Mouse (Mus musculus) cerebellum, adult 9-10 months (tissue): ENCODE results near the gene Gm42791.
A peak's percentile ranks its signal among the peaks of the same experiment; 100 is the strongest.

Source experiments
- DNase-seq: peaks from one replicate; pipeline ENCODE4 v3.0.0; 2022

The Gm42791 gene

DNA sequence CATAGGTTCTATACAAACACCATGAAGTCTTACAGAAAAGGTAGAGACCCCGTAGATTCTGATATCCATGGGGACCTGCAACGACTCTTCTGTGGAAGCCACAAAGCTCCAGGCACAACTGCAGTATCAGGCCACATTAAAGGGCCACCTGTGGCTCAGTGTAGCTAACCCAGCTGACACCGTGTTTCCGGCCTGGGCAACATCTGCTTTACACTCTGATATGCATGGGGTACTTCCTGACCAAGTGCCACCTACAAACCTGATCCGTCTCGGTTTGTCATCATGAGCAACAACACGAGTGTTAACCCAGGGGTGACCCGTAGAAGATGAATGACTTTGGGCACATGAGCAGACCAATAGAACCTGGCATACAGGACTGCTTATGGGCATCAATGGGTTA lies 18.1 kb downstream of the Gm42791 start:
- no peak for DNase-seq

DNA sequence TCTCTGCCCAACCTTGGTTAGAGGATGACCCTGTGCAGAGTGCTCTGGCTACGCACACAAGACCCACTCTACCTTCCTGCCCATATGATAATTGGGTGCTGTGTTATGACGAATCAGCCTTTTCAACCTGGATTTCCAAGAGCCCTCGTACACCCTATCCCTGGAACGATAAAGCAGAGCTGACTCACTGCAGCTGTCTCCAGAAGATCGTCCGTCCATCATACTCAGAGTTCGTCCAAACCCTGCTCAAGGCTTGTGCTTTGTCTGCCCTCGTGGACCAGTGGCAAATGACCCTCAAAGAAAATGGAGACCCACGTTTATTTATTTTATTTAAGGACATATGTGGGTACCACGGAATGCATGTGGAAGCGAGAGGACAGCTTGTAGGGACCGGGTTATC lies 19.9 kb downstream of the Gm42791 start:
- DNase-seq, result no peak

DNA sequence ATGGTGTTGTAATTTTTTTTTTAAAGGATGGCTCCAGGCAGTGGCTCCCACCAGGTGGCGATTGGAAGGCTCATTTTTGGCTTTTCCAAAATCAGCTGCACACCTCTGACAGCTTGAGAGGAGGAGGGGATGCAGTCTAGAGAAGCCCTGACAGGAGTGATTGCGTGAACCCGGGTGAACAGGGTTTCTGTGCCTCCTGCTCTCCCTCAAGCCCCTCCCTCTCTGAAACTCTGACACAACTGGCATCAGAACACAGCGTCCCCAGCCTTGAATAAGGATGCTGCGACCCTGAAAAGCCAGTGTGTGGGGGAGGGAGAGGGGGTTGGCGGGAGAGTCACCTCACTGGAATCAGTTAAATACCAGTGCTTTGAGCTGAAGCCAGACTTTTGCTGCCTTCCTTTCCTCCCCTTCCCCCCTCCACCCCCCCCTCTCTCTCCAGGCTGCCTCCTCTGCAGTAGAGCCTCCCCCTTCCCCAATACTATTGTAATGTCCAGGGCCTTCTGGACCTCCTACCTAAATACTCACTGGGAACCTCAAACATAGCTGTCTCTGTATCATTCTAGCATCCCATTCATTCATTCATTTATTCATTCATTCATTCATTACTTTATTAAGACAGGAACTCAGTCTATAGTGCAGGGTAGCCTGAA lies 21.8 kb downstream of the Gm42791 start:
- no peak for DNase-seq

DNA sequence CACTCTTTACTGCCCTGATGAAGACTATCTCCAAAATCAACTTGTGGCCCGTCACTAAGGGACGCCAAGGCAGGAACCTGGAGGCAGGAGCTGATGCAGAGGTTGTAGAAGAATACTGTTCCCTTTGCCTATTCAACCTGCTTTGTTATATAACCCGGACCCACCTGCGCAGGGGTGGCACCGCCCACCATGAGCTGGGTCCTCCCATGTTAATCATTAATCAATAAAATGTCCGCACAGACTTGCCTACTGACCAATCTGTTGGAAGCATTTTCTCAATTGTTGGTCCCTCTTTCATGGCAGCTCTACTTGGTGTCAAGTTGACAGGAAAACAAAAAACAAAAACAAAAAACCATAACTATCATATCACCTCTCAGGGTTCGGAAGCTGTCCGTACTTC lies 22.8 kb downstream of the Gm42791 start:
- DNase-seq, result no peak

DNA sequence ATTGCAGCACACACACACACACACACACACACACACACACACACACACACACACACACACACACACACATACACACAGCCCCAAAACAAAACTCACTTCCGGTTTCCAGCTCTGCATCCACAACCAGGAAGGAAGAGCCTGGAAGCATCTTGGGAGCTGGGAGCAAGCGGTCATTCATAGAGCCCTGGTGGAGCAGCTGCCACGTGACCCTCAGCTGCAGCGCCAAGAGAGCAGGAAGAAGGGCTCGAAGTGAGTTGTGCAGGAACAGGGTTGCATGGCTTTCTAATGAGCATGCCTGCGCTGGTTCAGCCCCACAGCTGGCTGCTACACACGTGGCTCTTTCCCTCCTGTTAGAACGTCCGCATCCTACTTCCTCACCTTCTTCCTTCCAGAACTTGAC lies 25.3 kb downstream of the Gm42791 start:
- DNase-seq, result no peak

DNA sequence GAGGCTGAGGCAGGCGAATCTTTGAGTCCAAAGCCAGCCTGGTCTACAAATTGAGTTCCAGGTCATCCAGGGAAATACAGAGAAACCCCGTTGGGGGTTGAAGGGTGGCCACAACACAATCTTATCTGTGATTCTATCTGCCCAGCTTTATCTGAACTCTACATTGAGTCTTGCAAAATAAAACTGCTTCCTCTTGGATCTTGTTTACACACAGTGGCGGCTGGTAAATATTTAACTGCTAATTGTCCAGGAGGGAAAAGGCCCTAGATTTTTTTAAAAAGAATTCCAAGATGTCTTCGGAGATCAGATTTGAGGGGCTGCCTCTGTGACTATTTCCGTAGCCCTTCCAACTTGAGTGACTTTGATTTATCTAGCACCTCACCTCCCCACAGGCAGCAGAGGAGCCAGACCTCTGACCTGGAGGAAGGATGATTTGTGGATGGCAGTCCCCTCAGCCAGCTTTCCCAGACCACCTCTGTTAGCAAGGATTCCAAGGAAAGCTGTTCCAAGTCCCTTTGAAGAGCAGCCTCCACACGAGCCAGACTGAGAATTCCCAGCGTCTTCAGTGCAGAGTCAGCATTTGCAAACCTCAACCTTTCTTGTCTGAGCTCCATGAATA lies 25.9 kb downstream of the Gm42791 start:
- DNase-seq, result no peak

DNA sequence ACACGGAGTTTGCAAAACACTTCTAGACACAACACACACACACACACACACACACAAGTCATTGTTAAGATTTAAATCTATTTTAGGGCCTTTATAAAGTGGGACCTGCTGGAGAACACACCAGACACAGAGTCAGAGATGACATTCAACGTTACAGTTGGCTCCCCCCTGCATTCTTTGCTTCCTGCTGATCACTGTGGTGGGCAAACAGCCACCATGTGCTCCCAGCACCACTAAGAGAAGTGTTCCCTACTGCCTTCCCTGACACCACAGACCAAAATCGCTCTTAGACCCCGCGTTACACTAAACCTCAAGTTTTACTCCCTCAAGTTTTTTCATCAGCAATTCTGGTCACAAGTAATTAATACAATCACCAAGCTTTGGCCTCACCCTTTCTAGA lies 26.8 kb downstream of the Gm42791 start:
- DNase-seq, result no peak

DNA sequence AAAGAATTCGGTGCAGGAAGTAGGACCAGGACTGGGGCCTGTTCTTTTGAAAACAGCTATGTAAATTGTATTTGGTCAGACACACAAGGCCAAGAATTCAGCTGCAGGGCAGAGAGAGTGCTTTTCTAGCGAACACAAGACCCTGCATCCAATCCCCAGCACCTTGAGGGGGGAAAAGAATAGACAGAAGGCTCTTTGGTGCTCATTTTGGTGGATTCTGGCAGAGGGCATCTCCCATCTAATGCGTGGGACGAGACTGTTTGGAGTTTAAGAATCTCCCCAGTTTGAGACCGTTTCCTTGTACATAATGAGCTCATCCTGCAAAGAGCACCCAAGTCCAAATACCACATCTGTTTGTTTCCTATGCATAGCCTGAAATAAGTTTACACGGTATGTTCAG lies 28.6 kb downstream of the Gm42791 start:
- DNase-seq, result no peak

DNA sequence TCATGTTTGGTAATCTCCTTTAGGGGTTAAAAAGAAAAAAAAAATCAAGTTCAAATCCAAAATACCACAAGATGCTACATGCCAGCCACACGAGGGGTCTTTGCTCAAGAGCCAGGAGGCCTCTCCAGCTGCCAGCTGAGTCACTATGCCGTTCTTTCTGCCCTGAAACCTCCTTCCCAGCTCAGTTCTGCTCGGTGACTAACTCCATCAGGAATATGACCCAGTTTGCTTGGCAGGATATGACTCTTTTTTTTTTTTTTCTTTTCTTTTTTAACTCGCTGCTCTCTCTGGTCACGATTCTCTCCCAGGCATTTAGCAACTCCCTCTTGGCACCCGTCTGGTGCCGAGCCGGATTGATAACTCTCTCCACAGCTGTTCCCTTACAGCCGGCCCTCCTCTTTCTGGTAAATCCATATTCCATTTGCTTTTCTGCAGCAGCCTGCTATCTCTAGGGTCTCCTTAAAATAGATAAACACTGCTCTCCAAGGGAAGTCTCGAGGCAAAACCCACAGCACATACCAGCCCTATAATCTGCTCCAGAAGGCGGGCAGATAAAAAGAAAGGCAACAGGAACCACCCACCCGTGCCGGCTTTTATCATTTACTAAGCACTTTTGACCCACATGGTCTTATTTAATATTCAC lies 29.1 kb downstream of the Gm42791 start:
- DNase-seq, result no peak

DNA sequence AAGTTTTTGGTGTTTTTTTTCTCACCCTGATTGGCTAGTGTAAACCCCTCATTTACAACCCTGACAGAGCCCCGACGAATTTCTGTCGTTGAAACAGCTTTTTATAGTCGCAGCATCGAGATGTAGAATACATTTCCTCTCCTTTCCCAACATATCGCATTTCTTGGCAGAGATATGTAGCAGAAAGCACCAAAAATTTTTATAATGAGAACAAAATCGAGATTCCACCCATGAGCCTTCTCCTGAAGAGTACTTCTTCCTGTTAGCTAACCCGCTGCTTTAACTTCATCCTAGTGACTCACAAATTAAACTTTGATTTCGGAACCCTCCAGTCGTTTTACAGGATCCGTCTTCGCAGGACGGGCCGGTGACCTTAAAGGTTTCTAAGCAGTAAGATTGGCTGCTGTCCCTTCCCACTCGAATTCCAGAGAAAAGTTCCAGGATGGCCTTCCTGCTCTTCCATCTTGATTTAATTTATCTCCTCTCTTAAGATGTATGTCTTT lies 29.8 kb downstream of the Gm42791 start:
- no peak for DNase-seq

DNA sequence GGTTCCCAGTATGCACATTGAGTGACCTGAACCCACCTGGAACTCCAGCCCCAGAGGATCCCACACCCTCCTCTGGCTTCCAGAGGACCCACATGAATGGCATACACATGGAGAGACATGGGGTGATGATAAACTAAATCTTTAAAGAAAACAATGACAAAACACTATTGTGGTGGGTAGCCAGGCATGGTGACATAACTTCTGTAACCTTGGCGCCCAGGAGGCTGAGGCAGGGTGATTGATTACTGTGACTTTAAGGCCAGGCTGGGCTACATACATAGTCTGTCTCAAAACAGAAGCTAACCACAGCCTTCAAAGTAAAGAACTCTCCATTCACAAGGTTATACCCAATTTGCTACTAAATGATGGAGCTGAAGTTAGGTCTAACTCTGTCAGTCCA lies 30.7 kb downstream of the Gm42791 start:
- no peak for DNase-seq

DNA sequence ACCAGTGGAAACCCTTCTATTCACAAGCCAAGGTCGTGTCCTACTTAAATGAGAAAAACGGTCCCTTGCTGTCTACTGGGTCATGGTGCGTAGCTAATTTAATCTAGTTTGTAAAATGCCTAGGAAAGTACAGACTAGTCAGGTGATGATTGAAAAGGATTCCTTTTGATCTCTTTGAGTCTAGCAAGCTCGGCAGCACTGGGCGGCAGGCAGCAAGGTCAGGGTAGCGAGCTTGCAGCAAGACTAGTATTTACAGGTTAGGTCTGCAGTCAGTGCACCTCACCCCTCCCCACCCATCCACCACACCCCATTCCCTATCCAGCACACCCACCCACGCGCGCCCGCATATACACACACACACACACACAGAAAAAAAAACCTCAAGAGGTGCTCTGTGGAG lies 34.7 kb downstream of the Gm42791 start:
- DNase-seq, result no peak

DNA sequence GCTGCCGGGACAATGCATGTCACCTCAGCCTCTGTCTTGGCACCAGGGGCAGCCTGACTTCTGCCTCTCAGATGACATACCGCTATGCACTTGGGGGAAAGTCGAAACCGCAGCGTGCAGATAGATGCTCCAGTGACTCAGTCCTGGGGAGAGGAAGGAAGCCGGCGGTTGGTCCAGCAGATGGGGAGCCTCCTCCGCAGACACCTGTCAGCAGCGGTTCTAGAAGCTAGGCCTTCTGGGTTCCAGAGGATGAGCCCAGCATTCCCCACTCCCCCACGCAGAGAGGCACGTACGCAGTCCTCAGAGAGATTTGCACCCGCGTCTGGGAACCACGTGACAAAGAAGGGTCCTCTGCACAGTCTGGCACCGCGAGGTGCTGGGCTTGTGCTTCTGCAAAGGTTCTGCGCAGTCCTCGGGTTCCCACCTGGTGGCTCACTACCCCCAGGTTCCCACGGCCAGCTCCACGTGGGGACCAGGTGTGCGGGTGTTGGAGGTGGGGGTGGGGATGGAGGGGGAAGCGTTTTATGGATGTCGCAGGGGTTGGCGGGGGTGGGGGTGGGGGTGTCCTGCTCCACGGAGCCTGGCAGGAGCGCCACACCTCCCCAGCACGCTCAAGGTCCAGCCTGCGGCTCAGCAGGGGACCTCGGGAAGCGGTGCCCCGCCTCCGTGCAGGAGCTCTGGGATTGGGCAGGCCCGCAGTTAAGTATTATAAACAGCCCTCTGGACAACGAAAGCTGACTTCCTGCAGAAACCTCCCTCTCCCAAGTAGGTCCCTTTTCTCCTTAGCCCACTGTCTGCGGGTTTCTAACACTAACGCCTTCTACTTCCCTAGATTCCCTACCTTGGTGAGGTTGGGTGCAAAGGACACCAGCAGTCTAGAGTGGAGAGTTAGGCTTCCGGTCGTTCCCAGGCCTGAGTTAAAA lies 35.6 kb downstream of the Gm42791 start:
- DNase-seq, result peak; percentile 71

DNA sequence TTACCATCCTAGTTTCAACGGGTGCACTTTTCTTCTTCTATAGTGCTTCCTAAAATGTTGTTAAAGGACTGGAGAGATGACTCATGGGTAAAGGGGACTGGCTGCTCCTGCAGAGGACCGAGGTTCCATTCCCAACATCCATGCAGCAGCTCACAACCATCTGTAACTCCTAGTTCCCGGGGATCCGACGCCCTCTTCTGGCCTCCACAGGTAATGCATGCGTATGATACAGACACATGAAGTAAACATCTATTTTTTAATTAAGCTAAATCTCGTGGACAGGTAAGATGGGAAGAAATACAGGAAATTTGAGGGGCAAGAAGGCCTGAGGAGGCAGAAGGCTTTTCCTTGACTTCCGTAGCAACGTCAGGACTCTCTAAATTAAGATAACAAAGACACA lies 36.6 kb downstream of the Gm42791 start:
- peak; percentile 44 for DNase-seq

DNA sequence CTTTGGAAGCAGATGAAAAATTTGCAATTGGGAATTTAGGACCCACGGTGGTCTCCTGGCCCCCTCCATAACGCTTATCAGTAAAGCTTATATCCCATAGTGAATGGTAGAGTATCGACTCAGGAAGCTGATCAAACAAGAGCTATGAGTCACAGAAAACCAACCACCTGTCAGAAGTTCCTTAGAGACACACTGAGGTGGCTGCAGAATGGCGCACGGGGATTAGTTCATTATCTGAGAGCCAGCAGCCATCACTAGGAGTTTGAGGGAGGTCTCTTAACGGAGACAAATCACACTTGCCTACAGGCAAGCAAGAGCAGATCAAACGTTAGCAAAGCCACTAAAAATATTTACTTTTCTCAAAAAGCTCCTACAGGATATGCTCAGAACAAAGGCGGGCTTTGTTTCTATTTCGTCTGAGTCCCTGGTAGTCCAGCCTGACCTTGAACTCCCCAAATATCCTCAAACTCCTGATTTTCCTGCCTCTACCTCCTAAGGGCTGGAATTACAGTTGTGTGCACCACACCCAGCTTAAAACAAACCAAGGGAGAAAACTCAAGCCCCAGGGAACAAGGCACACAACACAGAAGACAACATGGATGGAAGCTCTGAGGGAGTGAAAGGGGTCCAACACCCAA lies 37.9 kb downstream of the Gm42791 start:
- no peak for DNase-seq

DNA sequence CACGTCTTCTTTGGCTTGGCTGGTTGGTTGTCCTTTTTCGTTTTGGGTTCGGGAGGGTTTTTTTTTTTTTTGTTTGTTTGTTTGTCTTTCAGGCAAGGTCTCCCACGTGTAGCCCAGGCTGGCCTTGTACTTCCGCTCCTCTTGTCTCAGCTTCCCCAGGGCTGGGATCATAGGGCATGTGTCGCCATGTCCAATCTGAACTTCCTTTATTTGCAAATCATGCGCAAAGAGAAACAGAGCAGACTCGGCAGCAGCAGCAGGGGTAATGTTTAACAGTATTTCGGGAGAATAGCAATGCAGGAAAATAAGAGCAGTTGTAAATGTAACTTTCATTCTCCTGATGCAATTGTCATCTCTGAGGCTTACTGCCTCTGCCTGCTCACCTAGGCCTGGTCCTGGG lies 38.9 kb downstream of the Gm42791 start:
- DNase-seq, result no peak

DNA sequence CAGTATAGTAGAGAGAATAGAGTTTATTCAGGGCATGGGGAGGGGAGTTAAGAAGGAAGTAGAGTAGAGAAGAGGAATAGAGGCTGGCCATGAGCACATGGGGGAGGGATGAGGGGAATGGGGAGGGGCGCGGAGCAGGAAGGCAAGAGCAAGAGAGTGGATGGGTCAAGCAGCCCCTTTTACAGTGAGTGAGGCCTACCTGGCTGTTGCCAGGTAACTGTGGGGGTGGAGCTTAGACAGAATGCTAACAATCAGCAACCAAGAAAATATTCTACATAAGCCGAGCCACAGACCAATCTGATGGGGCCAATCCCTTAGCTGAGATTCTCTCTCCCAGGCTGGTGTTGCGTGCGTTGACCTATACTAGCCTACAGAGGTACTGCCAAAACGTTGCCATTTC lies 39.4 kb downstream of the Gm42791 start:
- no peak for DNase-seq

DNA sequence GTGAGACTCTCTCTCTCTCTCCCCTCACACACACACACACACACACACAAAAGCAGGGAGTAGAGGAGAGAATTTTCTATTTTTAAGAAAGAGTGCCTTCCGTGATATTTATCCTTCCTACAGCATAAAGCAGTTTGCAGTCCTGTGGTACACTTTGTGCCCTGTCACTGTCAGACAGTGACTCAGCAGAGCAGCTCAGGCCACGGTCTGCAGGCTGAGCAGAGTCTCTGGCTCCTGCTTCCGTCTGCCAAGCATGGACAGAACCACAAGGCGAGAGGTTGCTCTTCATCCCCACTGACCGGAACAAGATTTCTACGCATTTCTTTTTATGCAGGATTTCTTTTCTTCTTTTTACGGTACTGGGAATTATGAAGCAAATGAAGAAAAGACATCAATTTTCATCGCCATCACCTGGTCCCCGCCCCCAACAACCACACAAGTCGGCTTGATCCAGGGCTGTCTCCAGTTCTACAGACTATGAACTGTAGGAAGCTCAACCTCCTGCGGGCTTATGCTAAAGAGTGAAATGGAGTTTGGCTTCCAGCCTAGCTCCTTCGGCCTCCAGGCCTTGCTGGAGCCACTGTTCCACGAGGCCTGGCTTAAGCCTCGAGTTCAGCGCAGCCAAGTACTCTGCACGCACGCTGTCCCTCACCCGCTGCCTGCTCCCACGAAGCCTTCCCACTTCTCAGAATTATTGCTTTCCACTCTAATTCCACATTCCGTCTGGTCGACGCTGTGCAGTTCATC lies 40.5 kb downstream of the Gm42791 start:
- no peak for DNase-seq

DNA sequence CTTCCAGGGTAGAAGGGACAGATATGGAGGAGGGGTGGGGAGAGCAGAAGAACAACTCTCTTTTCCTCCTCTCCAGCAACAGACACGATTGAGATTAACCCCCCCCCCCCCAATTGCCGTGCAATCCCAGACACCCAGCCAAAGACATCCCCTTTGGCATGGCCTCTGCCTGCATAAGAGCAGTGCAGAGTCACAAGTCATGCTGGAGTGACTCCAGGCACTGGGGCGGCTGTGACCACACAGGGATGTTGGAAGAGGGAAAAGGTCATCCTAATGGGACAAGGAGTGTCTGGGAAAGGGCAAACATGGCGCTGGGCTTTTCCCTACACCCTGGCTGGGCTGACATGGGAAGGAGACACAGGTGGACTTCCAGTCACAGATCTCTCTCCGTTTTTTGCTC lies 41.8 kb downstream of the Gm42791 start:
- no peak for DNase-seq

DNA sequence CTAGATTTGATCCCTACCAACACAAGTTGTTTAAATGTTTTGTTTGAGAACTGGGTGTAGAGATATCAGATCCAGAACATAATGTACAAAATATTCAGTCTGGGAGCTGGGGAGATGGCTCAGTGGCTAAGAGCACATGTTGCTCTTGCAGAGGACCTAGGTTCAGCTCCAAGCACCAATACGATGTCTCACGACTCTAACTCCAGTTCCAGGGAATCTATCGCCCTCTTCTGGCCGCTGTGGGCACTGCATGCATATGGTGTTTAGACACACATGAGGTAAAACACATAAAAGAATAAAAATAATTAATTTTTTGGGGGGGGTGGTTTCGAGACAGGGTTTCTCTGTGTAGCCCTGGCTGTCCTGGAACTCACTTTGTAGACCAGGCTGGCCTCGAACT lies 42.5 kb downstream of the Gm42791 start:
- no peak for DNase-seq

DNA sequence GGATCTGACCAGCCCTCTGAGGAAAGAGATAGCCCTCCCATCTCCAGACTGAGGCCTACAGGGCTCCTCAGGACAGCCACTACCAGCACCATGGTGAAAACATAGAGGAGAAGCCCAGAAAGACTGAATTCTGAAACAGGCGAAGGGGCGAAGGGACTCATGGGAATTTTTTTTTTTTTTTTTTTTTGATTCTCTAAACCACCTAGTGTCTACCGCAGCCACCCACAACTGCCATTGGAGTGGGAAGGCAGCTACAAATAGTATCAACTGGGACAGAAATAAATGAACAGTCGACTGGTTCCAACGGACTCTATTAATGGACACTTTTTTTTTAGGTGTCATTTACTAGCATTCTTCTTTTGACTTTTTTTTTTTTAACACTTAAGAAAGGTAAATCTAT lies 43.6 kb downstream of the Gm42791 start:
- no peak for DNase-seq

DNA sequence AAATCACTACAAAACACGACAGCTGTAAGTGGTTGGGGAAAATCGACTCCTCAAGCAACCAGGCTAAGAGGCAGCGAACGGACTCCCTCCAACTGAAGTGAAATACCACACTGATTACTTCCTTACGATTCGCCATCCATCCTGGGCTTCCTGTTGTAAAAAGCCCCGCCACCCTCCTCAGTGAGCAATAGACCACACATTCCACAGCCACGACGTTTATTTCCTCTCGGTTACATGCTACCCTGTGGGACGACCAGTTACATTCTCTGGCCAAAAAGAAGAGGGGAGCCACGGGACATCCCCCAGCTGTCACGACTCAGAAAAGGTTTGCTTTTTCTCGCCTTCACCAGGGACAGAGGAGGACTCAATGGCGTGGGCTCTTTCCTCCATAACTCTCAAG lies 44.9 kb downstream of the Gm42791 start:
- no peak for DNase-seq
